Mouse (Mus musculus): ENCODE measurements around the gene Ppp1r14a. TPM values are rescaled to one million over a fixed set of nuclear protein-coding genes. Genes with fewer than 3 reads are reported as not detected.
A peak's percentile ranks its signal among the peaks of the same experiment; 100 is the strongest.

The Ppp1r14a gene
- polyA plus RNA-seq, 1 experiment from 2014 or later: 5.8 TPM

DNA sequence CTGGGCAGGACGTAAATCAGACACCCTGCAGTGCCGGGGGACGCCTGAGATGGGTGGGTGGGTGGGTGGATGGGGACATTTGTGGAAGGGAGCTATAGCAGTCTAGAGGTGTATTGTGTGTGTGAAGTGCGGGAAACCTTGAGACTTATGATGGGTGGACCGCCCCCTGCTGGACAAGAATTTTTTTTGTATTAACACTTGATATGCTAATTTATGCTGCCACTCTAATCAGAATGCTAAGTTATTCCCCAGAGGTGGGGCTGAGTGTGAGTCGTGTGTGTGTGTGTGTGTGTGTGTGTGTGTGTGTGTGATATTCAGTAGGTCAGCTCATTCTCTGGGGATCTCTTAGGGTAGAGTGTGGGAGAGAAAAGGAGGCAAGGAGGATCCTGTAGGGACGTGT is 17.5 kb downstream of the Ppp1r14a start:
- no peak for ATAC-seq (ENCODE audit: low FRiP score, low read depth)
- no peak overlapping the region for H3K27ac ChIP-seq
- peaks cover 25% of the 10 kb centered on the region for H3K27me3 ChIP-seq
- peaks cover 64% of the 10 kb centered on the region for H3K4me1 ChIP-seq
- H3K4me3 ChIP-seq: no peak overlapping the region
- WGBS: 27% methylated on average over 7 of the region's 7 CpGs
- no peaks in the 10 kb centered on the region for H3K9me3 ChIP-seq
- H3K9ac ChIP-seq: no peak overlapping the region
- peak overlapping the region; percentile 95; the same call in 1 of the 2 replicates for H3K4me2 ChIP-seq (replicated peaks)
- peaks cover 6% of the 10 kb centered on the region; the same call in 1 of the 2 replicates for H3K36me3 ChIP-seq

DNA sequence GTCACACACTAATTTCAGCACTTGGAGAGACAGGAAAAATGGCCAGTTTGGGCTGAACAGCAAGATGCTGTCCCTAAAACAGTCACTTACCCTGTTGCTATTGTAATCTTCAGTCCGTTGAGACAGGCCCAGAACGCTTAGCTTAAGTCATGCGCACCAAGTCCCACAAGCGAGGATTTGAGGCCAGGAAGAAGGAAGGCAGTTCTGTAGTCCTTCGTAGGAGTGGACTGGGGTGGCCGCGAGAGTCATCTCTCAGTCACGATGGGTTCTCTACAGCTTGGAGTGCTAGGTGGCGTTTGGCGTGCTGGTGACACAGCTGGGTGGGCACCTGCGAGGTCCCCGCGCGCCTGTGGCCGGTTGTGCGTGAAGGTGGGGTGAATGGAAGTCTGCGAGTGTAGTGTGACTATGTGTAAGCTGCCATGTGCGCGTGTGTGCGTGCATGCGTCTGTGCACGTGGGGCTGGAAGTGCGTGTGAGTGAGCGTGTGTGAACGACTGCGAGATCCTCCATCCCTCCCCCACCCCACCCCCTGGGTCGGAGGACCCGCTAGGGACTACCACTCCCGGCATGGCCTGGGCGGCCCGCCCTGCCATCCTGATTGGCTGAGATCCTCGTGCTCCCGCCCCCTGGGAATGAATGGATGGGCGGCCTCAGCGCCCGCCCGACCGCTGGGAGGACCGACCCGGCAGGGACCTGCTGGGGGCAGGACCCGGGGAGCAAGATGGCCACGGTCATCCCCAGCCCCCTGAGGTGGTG is 18.4 kb downstream of the Ppp1r14a start:
- peak overlapping the region; percentile 70 for H3K9ac ChIP-seq
- H3K27ac ChIP-seq: no peak overlapping the region
- ATAC-seq (ENCODE audit: low FRiP score, low read depth): peak; percentile 72
- H3K9me3 ChIP-seq: no peaks in the 10 kb centered on the region
- peak overlapping the region; percentile 95 for H3K4me2 ChIP-seq (replicated peaks)
- peaks cover 24% of the 10 kb centered on the region for H3K27me3 ChIP-seq
- WGBS: 1% methylated on average over 42 of the region's 42 CpGs
- H3K4me3 ChIP-seq: peak overlapping the region; percentile 68
- H3K4me1 ChIP-seq: peaks cover 64% of the 10 kb centered on the region
- peaks cover 11% of the 10 kb centered on the region; the same call in 1 of the 2 replicates for H3K36me3 ChIP-seq

DNA sequence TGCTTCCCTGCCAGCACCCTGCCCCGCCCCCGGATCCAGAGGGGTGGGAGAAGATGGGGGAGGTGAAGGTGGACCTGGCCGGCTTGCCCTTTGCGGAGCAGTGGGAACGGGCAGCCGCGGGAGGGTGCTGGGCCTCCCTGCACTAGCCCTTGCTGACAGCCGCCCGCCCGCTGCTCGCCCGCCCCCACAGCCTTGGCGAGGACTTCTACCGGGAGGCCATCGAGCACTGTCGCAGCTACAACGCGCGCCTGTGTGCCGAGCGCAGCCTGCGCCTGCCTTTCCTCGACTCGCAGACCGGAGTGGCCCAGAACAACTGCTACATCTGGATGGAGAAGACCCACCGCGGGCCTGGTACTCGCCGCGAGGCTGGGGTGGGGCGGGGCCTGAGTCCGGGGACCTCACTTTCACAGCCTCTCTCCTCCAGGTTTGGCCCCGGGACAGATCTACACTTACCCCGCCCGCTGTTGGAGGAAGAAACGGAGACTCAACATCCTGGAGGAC is 20.2 kb downstream of the Ppp1r14a start:
- ATAC-seq (ENCODE audit: low FRiP score, low read depth): peak; percentile 13; the same call in 1 of the 2 replicates
- H3K4me3 ChIP-seq: peak overlapping the region; percentile 68
- H3K36me3 ChIP-seq: peaks cover 14% of the 10 kb centered on the region; the same call in 1 of the 2 replicates
- H3K9ac ChIP-seq: peak overlapping the region; percentile 78
- H3K27ac ChIP-seq: peak overlapping the region; percentile 33; the same call in 1 of the 2 replicates
- H3K9me3 ChIP-seq: no peaks in the 10 kb centered on the region
- H3K4me1 ChIP-seq: peaks cover 73% of the 10 kb centered on the region
- WGBS: 0% methylated on average over 36 of the region's 36 CpGs
- peak overlapping the region; percentile 95 for H3K4me2 ChIP-seq (replicated peaks)
- peaks cover 15% of the 10 kb centered on the region for H3K27me3 ChIP-seq

GRCm38 (mm10) chr7:29309749-29310148 is 20.6 kb downstream of the Ppp1r14a start:
- H3K4me2 ChIP-seq (replicated peaks): peak overlapping the region; percentile 95
- 4% methylated on average over 5 of the region's 5 CpGs for WGBS
- H3K27ac ChIP-seq: peak overlapping the region; percentile 33; the same call in 1 of the 2 replicates
- H3K4me1 ChIP-seq: peaks cover 73% of the 10 kb centered on the region
- peaks cover 14% of the 10 kb centered on the region; the same call in 1 of the 2 replicates for H3K36me3 ChIP-seq
- H3K9ac ChIP-seq: peak overlapping the region; percentile 78
- H3K4me3 ChIP-seq: peak overlapping the region; percentile 68
- no peak for ATAC-seq (ENCODE audit: low FRiP score, low read depth)
- no peaks in the 10 kb centered on the region for H3K9me3 ChIP-seq
- peaks cover 15% of the 10 kb centered on the region for H3K27me3 ChIP-seq

DNA sequence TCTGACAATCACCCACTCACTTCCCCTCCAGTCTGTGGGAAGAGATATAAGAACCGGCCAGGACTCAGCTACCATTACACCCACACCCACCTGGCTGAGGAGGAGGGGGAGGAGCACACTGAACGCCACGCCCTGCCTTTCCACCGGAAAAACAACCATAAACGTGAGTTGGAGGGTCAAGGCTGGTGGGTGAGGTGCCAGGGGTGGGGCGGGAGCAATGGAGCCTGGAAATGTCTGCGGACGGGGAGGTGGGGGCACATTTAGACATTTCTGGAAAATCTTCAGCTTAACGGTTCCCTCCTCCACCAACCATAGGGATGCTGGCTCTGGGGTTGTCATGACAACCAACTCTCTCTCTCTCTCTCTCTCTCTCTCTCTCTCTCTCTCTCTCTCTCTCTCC is 23.9 kb downstream of the Ppp1r14a start:
- Histone ChIP-seq H3K4me2 (replicated peaks) (peak overlapping the region; percentile 38), H3K36me3 (peaks cover 14% of the 10 kb centered on the region; the same call in 1 of the 2 replicates), H3K9ac (no peak overlapping the region), H3K9me3 (no peaks in the 10 kb centered on the region), H3K4me3 (no peak overlapping the region), H3K27me3 (no peaks in the 10 kb centered on the region; the same call in 1 of the 2 replicates), H3K27ac (no peak overlapping the region), H3K4me1 (peaks cover 80% of the 10 kb centered on the region)
- ATAC-seq (ENCODE audit: low FRiP score, low read depth): no peak
- WGBS: 26% methylated on average over 9 of the region's 9 CpGs

DNA sequence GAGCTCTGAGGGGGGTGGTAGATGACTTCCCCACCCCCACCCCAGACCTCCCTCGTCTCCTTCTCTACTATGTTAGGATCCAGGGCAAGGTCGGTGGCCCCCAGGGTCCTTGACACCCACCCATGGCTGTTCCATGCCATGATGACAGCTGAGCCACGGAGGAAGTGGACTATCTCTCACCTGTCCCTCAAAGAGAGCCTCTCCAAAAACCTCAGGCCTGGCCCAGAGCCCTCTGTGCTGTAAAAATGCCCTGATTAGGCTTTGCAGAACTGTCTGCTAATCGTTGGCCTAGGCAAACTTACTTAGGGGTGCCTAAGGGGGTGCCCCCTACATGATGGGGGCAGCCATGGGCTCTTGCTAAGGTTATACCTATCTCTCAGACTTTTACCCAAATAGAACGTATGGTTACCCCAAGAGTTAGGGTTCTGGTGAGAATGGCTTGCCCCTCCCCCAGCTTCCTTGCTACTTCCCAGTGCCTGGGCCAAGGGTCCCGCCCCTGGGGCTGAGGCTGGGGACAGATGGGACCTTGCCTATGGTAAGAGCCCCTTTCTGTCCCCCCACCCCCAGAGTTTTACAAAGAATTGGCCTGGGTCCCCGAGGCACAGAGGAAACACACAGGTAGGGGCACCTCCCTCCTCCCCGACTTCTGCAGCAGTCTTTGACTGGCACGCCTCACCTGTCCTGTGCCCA is 24.6 kb downstream of the Ppp1r14a start:
- peaks cover 14% of the 10 kb centered on the region; the same call in 1 of the 2 replicates for H3K36me3 ChIP-seq
- 42% methylated on average over 9 of the region's 9 CpGs for WGBS
- no peak overlapping the region for H3K9ac ChIP-seq
- peak overlapping the region; percentile 38 for H3K4me2 ChIP-seq (replicated peaks)
- H3K27me3 ChIP-seq: no peaks in the 10 kb centered on the region; the same call in 1 of the 2 replicates
- no peaks in the 10 kb centered on the region for H3K9me3 ChIP-seq
- H3K4me3 ChIP-seq: no peak overlapping the region
- peaks cover 80% of the 10 kb centered on the region for H3K4me1 ChIP-seq
- no peak for ATAC-seq (ENCODE audit: low FRiP score, low read depth)
- H3K27ac ChIP-seq: peak overlapping the region; percentile 48; the same call in 1 of the 2 replicates

DNA sequence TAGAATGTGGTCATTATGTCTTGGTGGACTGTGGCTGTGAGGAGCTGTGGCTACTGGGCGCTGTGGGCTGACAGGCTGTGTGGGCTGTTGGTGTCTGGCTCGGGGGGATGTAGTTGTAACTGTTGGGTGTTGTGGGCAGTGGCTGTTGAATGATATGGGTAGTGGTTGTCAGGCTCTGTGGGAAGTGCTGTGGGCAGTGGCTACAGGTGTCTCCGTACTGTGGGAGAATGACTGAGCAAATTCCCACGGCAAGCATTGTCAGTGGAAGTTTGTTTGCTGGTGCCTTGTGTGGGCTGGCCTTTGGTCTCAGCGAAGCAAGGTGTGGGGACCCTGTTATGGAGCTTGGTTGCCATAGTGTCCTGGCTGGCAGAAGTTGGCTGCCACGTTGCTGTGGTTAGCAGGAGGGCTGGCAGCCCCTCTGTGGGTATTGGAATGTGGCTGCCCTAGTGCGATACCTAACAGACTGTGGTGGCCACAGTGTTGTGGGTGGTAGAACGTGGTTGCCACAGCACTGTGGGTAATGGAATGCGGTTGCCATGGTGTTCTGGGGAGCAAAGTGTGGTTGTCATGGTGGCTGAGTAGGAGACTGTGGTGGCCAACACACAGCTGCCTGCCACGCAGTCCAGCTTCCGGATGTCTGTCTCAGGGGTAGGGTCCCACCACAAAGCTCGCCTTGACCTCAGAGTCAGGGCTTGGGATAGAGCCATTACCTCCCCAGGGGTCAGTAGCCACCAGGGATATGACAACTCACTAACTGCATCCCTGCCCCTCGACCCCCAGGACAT is 25.9 kb downstream of the Ppp1r14a start:
- Histone ChIP-seq H3K27ac (peak overlapping the region; percentile 48), H3K4me1 (peaks cover 80% of the 10 kb centered on the region), H3K4me2 (replicated peaks) (no peak overlapping the region), H3K9ac (no peak overlapping the region), H3K36me3 (peaks cover 14% of the 10 kb centered on the region; the same call in 1 of the 2 replicates), H3K9me3 (no peaks in the 10 kb centered on the region), H3K27me3 (no peaks in the 10 kb centered on the region), H3K4me3 (no peak overlapping the region)
- ATAC-seq (ENCODE audit: low FRiP score, low read depth): no peak
- WGBS: 73% methylated on average over 13 of the region's 13 CpGs

DNA sequence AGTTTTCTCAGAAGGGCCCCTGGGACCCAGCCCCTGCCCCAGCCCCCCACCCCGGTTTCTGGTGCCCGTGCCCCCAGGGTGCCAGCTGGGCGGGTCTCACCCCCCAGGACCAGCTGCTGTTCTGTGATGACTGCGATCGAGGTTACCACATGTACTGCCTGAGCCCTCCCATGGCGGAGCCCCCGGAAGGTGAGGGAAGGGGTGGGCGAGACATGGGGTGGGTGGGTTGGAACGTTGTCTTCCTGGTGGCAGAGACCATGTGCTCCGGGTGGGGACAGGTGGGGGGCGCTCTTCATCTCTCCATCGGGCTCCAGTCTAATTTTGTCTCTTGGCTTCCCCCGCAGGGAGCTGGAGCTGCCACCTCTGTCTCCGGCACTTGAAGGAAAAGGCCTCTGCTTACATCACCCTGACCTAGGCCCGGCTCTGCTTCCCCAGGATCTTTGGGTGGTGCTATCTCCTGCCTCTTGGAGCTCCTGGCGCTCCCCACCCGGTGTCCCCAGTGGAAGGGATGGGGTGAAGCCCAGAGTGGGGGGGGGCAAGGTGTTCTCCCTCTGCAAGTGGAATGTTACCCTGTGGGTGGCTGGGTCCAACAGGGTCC is 27.1 kb downstream of the Ppp1r14a start:
- 53% methylated on average over 17 of the region's 17 CpGs for WGBS
- Histone ChIP-seq H3K4me3 (no peak overlapping the region), H3K27me3 (no peaks in the 10 kb centered on the region), H3K9ac (no peak overlapping the region), H3K27ac (peak overlapping the region; percentile 94), H3K36me3 (peaks cover 14% of the 10 kb centered on the region; the same call in 1 of the 2 replicates), H3K4me1 (peaks cover 86% of the 10 kb centered on the region), H3K9me3 (no peaks in the 10 kb centered on the region), H3K4me2 (replicated peaks) (peak overlapping the region; percentile 61)
- no peak for ATAC-seq (ENCODE audit: low FRiP score, low read depth)

GRCm38 (mm10) chr7:29316976-29317375 is 27.9 kb downstream of the Ppp1r14a start:
- H3K27ac ChIP-seq: peak overlapping the region; percentile 94
- no peaks in the 10 kb centered on the region for H3K27me3 ChIP-seq
- 0% methylated on average over 10 of the region's 10 CpGs for WGBS
- H3K9me3 ChIP-seq: no peaks in the 10 kb centered on the region
- H3K4me2 ChIP-seq (replicated peaks): peak overlapping the region; percentile 61
- peaks cover 89% of the 10 kb centered on the region for H3K4me1 ChIP-seq
- peaks cover 14% of the 10 kb centered on the region for H3K36me3 ChIP-seq
- peak overlapping the region; percentile 27 for H3K9ac ChIP-seq
- peak; percentile 52 for ATAC-seq (ENCODE audit: low FRiP score, low read depth)
- peak overlapping the region; percentile 11 for H3K4me3 ChIP-seq

- WGBS: 0% methylated on average over 2 of the region's 2 CpGs
- Histone ChIP-seq H3K27ac (peak overlapping the region; percentile 94), H3K9me3 (no peaks in the 10 kb centered on the region), H3K36me3 (peaks cover 14% of the 10 kb centered on the region), H3K9ac (peak overlapping the region; percentile 27), H3K4me2 (replicated peaks) (peak overlapping the region; percentile 61), H3K4me3 (peak overlapping the region; percentile 11), H3K27me3 (no peaks in the 10 kb centered on the region), H3K4me1 (peaks cover 89% of the 10 kb centered on the region)
- ATAC-seq (ENCODE audit: low FRiP score, low read depth): peak; percentile 69
Measured at GRCm38 (mm10) chr7:29317558-29317957, 28.4 kb downstream of the Ppp1r14a start.
